Mouse (Mus musculus) fat pad, adult 2 months (tissue): ENCODE results near the gene Gm20431.
A peak's percentile ranks its signal among the peaks of the same experiment; 100 is the strongest.
"Not testable (repeated sequence)": the region's sequence is repeated elsewhere in the genome, so short reads cannot be mapped to it uniquely, and the experiment has no call there.

Source experiments
- DNase-seq: peaks from one replicate; pipeline ENCODE4 v3.0.0-alpha.2; 2011; ENCODE audit warnings: low read depth, low spot score; ENCODE audit errors: extremely low read depth

Gm20431 gene

DNA sequence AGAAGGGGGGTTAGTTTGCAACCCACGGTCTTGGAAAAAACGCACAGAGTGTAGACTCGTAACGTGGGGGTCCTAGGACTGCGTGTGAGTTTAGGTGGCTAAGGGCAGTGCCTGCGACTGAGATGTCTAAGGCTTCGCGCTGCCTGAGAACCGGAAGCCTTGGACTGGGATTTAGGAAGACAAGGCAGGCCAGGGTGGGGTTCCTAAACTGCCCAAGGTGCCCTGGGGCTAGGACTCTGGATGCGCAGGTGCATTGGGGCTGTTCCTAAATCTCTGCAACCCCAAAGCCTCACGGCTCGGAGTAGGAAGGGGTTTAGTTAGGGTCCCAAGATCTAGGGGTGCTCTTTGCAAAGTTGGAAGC is 705 bp downstream of the Gm20431 start:
- no peak for DNase-seq

DNA sequence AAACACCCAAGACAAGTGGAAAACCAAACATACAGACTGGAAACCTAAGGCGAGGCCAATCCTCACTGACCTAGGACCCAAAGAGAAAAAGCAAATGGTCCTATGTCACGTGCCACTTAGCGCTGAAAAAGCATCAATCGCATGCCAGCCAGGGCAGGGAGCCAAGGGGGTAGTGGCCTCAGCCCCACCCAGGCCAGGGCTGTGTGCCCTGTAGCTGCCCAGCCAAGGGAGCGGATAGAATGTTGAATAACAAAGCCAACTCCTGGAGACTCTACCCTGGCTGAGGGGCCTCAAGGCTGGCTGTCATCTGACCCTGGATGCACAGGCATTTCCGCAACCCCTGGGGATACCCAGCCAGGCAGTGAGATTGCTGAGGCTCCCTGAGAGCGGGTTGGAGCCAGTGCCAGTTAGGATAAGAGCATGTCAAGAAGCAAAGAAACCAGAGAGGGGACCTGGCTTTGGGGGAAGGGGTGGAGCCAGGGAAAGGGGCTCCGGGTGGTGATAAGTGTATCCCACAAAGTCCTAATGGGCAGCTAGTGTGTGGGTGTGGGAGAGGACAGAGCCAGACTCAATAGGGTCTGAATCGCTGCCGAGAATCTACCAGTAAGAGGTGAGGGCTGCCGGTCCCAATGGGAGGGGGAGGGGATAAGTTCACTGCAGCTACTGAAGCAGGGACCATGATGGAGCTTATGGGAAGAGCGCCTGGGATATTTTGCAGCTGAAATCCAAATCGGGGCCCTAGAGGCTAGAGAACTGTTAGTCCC is 1.3 kb downstream of the Gm20431 start:
- DNase-seq, result no peak

DNA sequence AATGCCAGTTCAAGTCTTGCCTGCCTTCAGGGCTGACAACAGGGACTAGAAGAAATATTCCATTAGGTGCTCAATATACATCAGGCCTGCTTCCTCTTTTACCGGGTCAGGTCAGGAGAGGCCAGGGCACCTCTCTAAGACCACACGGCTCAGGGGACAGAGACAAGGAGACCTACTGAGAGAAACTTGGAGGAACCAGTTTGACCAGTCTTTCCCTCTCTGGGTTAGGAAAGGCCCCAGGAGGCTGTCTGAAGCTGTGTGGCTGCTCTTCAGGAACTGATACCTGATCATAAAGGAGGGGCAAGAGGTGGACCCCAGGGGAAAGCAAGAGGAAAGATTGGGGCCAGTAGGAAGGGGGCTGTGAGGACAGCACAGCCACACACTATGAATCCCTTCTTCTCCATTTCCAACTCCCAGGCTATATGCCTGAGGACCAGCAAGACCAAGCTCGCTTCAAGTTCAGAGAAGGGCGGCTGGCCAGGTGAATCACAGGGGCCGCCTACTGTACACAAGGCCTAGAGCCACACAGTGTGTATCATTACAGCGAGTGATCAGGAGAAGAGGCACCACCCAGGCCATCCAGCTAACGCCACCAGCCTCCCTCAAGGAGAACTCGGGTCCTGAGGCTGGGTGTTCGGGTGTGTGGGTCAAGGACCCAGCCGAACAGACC is 2.0 kb downstream of the Gm20431 start:
- no peak for DNase-seq

DNA sequence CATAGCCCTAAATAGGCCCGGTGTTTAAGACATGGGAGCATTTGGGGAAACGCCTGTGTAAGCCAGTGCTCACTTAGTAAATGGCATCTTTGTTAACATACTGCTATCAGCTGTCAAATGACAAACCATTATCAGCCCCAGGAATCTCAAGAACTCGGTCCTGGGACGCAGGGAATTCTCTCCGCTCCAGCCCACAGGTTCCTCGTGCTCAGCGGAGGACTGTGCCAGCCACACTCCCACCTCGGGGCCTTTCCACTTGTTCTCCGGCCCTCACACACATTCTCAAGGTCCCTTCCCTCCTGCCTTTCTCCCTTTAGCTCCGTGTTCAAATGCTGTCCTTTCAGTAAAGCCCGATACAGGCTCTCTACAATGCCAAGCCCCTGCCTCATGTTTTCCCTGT is 2.6 kb downstream of the Gm20431 start:
- DNase-seq, result no peak

DNA sequence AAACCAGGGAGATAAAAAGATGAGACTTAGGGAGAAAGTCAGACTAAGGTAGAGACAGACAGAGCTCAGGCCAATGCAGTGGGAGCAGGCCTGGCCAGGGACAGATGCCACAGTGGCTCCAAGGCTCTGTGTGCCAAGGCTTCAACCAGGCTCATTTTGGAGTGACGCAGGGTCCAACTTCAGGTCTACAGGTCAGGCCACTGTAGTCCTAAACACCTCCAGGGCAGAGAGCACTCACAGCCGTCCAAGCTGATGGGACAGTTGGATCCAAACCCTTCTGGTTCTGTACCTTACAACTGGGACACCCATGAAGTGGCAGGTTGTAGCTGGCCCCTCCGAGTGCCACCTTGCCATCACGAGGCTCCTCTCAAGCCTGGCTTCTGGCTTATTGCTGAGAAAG is 3.3 kb downstream of the Gm20431 start:
- no peak for DNase-seq

DNA sequence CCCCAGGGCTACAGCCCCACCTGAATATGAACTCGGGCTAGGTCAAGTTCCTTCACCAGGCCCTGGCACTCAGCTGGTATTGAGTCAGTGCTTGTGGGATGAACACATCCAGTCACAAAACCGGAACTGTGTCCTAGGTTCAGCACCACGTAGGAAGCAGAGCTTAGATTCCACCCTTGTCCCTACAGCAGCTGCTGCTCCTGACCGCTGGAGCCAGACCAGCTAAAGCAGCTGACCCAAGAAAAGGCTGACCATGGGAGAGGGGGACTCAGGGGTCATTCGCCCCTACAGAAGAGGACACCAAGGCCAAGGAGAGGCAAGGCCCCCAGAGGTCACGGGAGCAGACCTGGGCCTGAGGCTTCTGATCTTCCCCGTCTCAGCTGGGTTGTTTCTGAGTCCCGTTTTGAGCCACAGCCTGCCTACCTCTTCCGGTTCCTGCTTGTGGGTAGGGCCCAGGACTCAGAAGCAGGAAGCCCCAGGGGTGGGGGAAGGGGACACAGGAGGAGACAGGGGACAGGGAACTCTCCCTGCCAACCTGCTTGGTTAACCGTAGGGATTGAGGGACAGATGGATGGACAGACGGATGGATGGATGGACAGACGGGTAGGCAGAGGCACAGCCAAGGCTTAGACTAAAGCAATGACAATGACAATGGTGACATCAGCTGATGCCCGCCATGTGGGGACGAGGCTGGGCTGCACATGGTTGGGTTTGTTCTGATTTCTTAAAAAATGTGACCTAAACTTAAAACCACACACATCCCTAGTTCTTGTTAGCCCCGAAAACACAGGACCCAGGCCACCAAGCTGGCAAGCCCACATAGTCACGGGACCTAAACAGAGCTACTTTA is 4.4 kb downstream of the Gm20431 start:
- no peak for DNase-seq

DNA sequence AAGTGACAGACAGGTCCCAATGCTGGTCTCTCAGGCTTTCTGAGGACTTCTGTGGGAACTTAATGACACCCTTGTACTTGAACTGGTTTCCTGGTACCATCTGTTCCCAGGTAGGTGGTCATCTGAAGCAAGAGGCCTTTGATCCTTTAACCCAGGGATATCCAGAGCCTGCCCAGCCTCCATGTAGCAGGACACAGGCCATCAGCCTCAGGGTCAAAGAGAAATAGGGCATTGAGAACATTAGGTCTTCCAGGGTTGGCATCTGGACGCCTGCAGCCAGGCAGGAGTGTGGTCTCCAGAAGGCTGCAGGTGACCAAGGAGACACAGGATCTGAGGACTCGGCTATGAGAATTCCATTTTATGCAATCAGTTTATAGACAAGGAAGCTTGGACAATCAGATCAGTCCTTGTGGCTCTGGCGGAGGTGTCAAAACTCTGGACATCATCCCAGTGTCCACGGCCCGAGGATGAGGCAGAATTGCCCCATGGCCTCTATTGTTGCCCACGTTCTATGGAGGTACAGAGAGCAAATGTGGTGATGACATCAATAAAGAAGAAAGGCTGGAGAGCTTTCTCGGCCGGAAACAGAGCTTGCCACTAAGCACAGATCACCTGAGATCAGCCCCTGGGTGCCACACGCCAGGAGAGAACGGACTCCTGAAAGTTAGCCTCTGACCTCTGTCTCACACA is 6.2 kb downstream of the Gm20431 start:
- DNase-seq, result peak; percentile 73

DNA sequence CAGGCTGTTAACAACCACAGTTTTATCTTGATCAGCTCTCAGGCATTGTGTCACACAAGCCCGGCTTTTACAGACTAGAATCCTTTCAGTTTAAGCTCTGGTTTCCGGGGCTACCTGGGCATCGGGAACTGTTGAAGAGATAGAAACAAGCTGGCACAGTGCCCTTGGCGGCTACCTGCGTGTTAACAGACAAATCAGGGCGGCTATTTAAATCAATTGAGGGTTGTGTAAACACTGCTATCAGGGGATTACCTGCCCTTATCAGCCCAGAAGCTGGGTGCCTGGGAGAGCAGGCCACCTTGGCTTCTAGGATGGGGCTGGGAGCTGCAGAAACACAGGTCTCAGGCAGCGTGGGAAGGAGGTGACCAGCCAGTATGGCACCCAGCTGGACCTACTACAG is 8.6 kb downstream of the Gm20431 start:
- no peak for DNase-seq

DNA sequence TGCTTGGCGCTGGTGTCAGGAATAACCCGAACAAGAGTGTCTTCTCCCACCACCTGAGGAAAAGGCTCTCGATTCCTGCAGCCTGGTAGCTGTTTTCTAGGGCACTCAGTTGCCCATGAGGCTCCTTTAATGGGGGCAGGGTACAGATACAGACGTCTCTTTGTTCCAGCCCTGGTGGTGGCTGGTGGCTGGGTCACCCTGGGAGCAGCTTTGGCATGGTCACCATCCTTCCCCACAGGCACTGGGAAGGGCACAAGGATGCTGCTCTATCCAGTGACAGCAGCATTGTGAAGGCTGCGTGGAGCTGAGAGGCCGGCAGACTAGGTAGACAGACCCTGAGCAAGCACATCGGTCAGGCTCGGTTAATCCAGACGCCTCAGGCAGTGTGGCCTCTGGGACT is 9.7 kb downstream of the Gm20431 start:
- no peak for DNase-seq

DNA sequence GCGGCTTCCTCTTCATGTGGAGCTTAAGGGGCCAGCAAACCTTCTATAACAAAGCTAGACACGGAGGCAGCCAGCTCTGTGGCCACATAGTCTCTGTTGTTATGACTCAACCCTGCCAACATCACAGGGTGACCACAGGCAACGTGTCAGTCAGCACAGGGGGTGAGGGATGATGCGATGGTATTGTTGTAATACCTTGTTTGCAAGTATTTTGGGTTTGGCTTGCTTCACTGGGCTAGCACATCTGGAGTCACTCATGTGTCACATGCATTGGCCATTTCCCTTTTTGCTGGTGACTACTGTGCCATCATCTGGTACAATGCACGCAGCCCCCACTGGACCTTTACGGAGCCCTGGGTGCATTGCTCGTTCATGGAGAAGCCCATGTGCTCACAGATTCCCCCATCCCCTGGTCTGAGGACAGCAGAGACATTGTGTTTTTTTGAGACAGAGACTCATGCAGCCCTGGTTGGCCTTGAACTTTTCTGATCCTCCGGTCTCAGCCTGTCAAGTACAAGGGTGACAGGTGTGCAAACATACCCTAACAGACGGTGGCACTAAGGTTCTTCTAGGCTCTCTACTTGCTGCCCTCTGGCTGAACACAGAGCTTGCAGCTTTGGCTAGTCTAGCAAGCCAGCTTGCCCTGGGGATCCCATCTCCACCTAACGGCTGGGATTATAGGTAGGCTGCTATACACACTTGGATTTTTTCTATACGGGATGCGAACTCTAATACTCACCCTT is 11.8 kb downstream of the Gm20431 start:
- DNase-seq, result no peak

DNA sequence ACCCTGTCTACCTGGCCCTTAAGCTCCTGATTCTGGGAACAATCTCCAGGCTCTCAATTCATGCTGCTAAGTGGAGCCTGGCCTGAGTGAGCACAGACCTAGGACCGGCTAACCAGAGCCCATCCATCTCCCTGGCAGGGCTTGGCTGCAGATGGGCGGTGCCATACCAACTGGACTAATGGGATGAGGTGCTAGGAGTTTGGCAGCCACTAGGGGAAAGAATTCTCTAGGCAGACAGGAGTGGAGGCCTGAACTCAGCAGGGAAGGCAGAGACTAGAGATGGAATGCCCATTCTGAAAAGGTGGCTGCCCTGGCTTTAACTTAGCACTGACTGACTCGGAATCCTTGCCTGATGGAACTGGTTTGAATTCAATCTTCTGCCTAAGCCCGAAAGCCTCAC is 14.9 kb downstream of the Gm20431 start:
- no peak for DNase-seq

DNA sequence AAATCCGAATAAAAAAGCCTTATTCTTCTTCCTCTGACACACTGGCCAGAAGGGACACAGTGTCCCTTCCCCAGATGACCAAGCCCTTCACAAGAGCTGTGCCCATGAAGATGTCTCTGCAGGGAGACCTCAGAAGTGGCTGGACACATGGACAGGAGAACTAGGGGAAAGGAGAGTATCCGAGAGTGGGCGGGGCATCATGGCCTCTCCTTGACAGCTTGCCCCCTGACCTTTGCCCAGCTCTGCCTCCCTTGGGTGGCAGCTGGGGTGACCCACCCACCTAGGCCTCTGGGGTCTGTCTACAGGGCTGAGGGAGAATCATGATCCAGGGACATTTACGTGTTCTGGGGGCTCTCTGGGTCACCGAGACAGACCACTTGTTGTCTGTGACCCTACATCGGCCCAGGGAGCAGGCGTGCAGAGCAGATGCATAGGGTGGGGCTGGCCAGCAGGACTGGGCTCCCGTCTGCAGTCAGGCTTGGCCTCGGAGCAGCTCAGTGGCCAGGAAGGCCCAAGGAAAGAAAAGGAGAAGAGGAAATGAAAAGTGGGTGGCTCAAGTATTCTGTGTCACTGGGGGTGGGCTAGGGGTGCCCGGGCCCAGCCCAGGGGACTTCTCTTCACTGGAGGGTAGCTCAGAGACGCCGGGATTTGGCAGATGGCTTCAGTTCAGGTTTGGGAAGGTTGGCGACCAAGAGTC is 17.8 kb downstream of the Gm20431 start:
- not testable (repeated sequence) for DNase-seq

DNA sequence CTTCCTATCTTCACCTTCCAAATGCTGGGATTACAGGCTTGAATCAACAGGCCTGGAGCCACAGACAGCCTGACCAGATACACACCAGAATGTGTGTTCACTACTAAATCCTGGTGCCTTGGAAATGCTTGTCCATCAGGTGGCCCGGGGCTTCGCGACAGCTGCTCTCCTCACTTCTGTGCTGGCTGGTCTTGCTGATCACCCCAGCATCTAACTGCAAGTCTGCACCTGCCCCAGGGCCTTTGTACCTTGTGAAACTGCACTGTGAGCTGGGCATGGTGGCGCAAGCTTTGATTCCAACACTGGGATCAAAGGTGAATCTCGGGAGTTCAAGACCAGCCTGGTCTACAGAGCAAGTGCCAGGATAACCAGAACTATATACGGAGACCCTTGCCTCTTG is 19.1 kb downstream of the Gm20431 start:
- DNase-seq, result peak; percentile 89

DNA sequence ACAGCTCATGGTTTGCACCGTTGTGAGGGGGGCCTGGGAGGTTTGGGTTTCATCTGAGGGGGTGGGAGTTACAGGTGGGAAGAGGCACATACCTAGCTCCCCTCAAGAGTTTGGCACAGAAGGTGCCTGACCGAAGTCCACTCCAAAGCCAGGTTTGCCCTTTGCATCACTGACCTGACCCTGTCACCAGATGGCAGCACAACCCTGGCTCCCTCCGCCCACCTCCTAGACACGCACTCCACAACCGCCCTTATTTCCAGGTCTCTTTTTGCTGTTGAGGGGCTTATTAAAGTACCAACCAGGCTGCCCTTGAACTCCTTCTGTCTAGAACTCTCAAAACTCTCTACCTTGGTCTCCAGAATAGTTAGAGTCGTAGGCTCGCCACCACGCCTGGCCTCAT is 20.0 kb downstream of the Gm20431 start:
- no peak for DNase-seq

DNA sequence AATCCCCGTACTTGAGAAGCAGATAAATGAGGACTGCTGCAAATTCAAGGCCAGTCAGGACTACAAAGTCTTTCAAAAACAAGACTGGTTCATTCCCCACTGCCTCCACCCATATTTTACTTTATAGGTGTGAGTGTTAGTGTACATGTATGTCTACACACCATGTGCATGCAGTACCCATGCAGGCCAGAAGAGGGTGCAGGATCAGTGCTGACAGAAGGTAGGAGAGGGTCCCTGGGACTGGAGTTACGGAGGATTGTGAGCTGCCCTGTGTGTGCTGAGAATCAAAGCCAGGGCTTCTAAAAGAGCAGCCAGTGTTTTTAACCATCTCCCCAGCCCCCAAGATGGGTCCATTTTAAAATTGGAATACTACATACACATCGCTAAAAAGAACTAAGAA is 21.0 kb downstream of the Gm20431 start:
- no peak for DNase-seq

DNA sequence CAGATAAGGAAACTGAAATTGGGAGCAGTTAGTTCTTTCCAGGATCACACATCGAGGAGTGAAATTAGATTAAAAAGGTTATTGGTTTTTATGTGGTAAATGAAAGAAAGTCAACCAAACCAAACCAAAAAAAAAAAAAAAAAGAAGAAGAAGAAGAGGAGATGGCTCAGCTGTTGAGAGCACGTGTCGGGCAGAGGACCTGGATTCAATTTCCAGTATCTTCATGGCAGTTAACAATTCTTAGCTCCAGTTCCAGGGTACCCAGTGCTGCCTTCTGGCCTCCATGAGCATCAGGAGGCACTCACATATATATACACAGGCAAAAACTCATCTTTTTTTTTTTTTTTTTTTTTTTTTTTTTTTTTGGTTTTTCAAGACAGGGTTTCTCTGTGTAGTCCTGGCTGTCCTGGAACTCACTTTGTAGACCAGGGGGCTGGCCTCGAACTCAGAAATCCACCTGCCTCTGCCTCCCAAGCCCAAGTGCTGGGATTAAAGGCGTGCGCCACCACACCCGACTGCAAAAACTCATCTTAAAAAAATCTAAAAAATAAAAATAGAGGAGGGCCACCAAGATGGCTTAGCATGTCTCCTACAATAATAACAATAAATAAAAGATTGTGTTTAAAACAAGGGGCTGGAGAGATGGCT is 26.3 kb downstream of the Gm20431 start:
- no peak for DNase-seq

DNA sequence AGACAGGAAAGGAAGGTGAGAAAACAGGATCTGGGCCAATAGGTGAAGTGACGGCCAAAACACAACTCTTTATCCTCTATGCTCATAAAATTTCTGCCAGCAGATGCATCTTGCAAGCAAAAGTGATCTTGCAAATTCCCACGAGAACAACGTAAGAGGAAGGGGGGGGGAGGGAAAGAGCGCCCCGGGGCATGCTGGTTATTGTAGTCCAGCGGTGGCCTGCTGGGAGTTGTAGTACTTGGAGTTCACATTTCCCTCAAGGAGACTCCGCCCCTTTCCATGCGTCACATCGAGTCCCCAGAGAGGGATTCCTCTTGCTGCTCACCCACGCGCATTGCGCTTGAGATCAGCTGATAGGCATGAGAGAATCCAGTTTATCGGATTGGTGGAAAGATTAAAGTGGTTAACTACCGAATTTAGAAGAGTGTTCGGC is 26.9 kb downstream of the Gm20431 start:
- DNase-seq, result peak; percentile 100

DNA sequence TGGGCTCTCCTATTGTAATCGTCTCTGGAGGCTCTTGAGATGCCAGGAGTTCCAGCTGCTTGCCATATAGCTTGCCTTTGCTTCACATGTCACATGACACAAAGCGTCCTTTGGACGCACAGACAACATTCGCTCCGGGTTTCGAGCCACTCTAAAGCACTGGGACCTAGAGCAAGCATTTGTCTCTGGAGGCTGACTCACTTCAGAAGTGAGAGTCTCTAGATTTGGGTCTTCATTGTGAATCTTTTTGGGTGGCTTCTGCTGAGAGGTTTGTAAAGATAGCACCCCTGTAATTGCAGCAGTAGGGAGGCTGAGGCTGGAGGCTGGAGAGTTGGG is 27.8 kb downstream of the Gm20431 start:
- DNase-seq, result no peak

DNA sequence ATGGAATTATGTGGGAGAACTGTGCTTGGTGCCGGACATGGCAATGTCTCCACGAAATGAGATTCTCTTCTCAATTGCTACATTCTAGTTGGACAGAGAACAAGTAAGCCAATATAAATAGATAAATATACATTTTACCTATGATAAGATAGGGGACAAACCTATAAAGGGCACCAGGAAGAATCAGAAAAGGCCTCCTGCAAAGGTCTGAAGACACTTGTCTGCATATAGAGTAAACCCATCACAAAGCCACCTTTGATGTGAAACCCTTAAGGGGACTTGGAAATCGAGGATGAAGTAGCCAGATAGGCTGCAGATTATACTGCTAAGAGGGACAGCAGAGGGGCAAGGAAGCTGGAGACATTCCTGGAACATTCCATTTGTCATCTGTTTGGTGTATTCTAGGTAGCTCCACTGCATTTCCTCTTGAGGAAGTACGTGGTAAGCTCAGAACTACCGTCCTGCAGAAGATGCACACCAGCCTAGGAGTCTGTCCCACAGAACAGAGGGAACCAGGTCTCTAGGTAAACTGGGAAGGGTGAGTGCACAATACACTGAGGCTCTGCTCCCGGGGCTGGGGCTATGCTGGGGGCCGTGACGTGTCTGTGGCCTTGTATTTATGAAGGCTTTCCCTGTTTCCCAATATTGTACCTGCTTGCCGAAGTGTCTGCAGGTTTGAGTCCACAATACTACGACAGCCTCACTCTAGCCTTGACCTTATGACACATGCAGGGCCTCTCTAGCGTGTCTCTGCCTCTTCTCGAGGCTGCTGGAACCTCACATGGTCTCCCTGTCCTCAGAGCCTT is 28.4 kb downstream of the Gm20431 start:
- DNase-seq, result no peak
